Mouse (Mus musculus) MEL (cell line): ENCODE measurements around the gene Stk25. TPM values are rescaled to one million over a fixed set of nuclear protein-coding genes. Genes with fewer than 3 reads are reported as not detected.
A peak's percentile ranks its signal among the peaks of the same experiment; 100 is the strongest.

ENCODE experiments used
- DNase-seq: peaks from one replicate; pipeline ENCODE4 v3.0.0; 2011; ENCODE audit warnings: low read depth, low spot score
- H3K27ac ChIP-seq: 2 replicates; pipeline ENCODE4 v1.5.1; 2012; ENCODE audit warnings: low read depth, mild to moderate bottlenecking, control low read depth, low read length, moderate library complexity; ENCODE audit not compliant: control insufficient read depth
- H3K27me3 ChIP-seq, 2 experiments: fragments of 150-350 bp in 1 of 2; sonication (generic) in 1 of 2; 2 replicates each; pipeline ENCODE4 v1.6.1; 2012; ENCODE audit warnings: low read length in 2 of 2, mild to moderate bottlenecking in 2 of 2, improper control_type of control experiment in 1 of 2, moderate library complexity in 1 of 2; ENCODE audit not compliant: insufficient read depth in 2 of 2, control insufficient read depth in 1 of 2
- H3K36me3 ChIP-seq, 2 experiments: 2 replicates each; pipeline ENCODE4 v1.6.1; 2012 to 2014; ENCODE audit warnings: low read length in 2 of 2, improper control_type of control experiment in 1 of 2, inconsistent platforms in 1 of 2, mild to moderate bottlenecking in 1 of 2; ENCODE audit not compliant: insufficient read depth in 2 of 2, control insufficient read depth in 1 of 2
- H3K4me1 ChIP-seq, 2 experiments: fragments of 150-350 bp in 1 of 2; sonication (generic) in 1 of 2; 2 replicates each; pipeline ENCODE4 v1.6.1; 2012; ENCODE audit warnings: low read length in 2 of 2, improper control_type of control experiment in 1 of 2, mild to moderate bottlenecking in 1 of 2; ENCODE audit not compliant: insufficient read depth in 2 of 2, control insufficient read depth in 1 of 2
- H3K4me3 ChIP-seq, 2 experiments: fragments of 150-350 bp in 1 of 2; sonication (generic) in 1 of 2; 2 replicates each; pipeline ENCODE4 v1.5.1; 2012; ENCODE audit warnings: low read depth in 2 of 2, low read length in 2 of 2, mild to moderate bottlenecking in 2 of 2, moderate library complexity in 2 of 2, control low read depth in 1 of 2, improper control_type of control experiment in 1 of 2; ENCODE audit not compliant: control insufficient read depth in 1 of 2, insufficient read depth in 1 of 2
- H3K79me2 ChIP-seq: 2 replicates; pipeline ENCODE4 v1.6.1; 2012; ENCODE audit warnings: mild to moderate bottlenecking, low read length, moderate library complexity; ENCODE audit not compliant: control insufficient read depth, poor library complexity, insufficient read depth
- H3K9ac ChIP-seq: 2 replicates; pipeline ENCODE4 v1.6.1; 2012; ENCODE audit warnings: low read depth, mild to moderate bottlenecking, control low read depth, low read length, moderate library complexity; ENCODE audit not compliant: control insufficient read depth, poor library complexity, severe bottlenecking
- H3K9me3 ChIP-seq: fragments of 150-350 bp; sonication (generic); replicated peaks from 2 replicates; pipeline ENCODE4 v1.6.1; 2012; ENCODE audit warnings: mild to moderate bottlenecking, low read length, improper control_type of control experiment, moderate library complexity; ENCODE audit not compliant: insufficient read depth
- BHLHE40 ChIP-seq: IDR thresholded peaks from 2 replicates; pipeline ENCODE4 v1.6.1; 2012; ENCODE audit warnings: low read depth, mild to moderate bottlenecking, inconsistent platforms, low read length, improper control_type of control experiment, borderline replicate concordance
- CHD1 ChIP-seq: IDR thresholded peaks from 2 replicates; pipeline ENCODE4 v1.6.1; 2012; ENCODE audit warnings: low read depth, mild to moderate bottlenecking, inconsistent platforms, low read length, improper control_type of control experiment
- CTCF ChIP-seq, 3 experiments: IDR thresholded peaks in 2 of 3; conservative IDR thresholded peaks in 1 of 3; 2 replicates each; pipeline ENCODE4 v1.5.1; 2011 to 2012; ENCODE audit warnings: low read length in 3 of 3, low read depth in 2 of 3, mild to moderate bottlenecking in 2 of 3, improper control_type of control experiment in 1 of 3, inconsistent platforms in 1 of 3, mixed read lengths in 1 of 3, moderate library complexity in 1 of 3; ENCODE audit not compliant: control insufficient read depth in 1 of 3, insufficient read depth in 1 of 3, poor library complexity in 1 of 3, severe bottlenecking in 1 of 3
- E2F4 ChIP-seq: IDR thresholded peaks from 2 replicates; pipeline ENCODE4 v1.6.1; 2011; ENCODE audit warnings: low read depth, low read length, improper control_type of control experiment, borderline replicate concordance
- ELF1 ChIP-seq: IDR thresholded peaks from 2 replicates; pipeline ENCODE4 v1.6.1; 2014; ENCODE audit warnings: low read depth, mild to moderate bottlenecking, inconsistent platforms, low read length, improper control_type of control experiment, moderate library complexity
- EP300 ChIP-seq, 2 experiments: IDR thresholded peaks; 2 replicates each; pipeline ENCODE4 v1.6.1; 2011; ENCODE audit warnings: improper control_type of control experiment in 2 of 2, low read length in 2 of 2, low read depth in 1 of 2, mild to moderate bottlenecking in 1 of 2
- GABPA ChIP-seq: IDR thresholded peaks from 2 replicates; pipeline ENCODE4 v1.6.1; 2012; ENCODE audit warnings: low read depth, mild to moderate bottlenecking, inconsistent platforms, low read length, improper control_type of control experiment, moderate library complexity
- GATA1 ChIP-seq: IDR thresholded peaks from 2 replicates; pipeline ENCODE4 v1.6.1; 2011; ENCODE audit warnings: low read depth, low read length, improper control_type of control experiment
- HCFC1 ChIP-seq: IDR thresholded peaks from 2 replicates; pipeline ENCODE4 v1.6.1; 2012; ENCODE audit warnings: low read depth, mild to moderate bottlenecking, inconsistent platforms, low read length, improper control_type of control experiment, moderate library complexity
- JUND ChIP-seq: IDR thresholded peaks from 2 replicates; pipeline ENCODE4 v1.6.1; 2011; ENCODE audit warnings: low read depth, mild to moderate bottlenecking, improper control_type of control experiment, low read length
- MEF2A ChIP-seq: IDR thresholded peaks from 2 replicates; pipeline ENCODE4 v1.6.1; 2014; ENCODE audit warnings: low read depth, mild to moderate bottlenecking, inconsistent platforms, low read length, improper control_type of control experiment; ENCODE audit not compliant: poor library complexity, insufficient replicate concordance, severe bottlenecking; ENCODE audit errors: extremely low read depth
- MXI1 ChIP-seq: IDR thresholded peaks from 2 replicates; pipeline ENCODE4 v1.6.1; 2011; ENCODE audit warnings: mild to moderate bottlenecking, low read depth, low read length, improper control_type of control experiment
- MYB ChIP-seq: IDR thresholded peaks from 2 replicates; pipeline ENCODE4 v1.6.1; 2011; ENCODE audit warnings: mild to moderate bottlenecking, low read depth, low read length, improper control_type of control experiment
- MYC ChIP-seq: IDR thresholded peaks from 2 replicates; pipeline ENCODE4 v1.6.1; 2011; ENCODE audit warnings: low read depth, mild to moderate bottlenecking, low read length, improper control_type of control experiment, moderate library complexity
- POLR2A ChIP-seq, 2 experiments: IDR thresholded peaks; 2 replicates each; pipeline ENCODE4 v1.6.1; 2011 to 2012; ENCODE audit warnings: low read length in 2 of 2, mild to moderate bottlenecking in 2 of 2, control low read depth in 1 of 2, improper control_type of control experiment in 1 of 2, low read depth in 1 of 2, moderate library complexity in 1 of 2; ENCODE audit not compliant: control insufficient read depth in 1 of 2, insufficient read depth in 1 of 2, poor library complexity in 1 of 2
- POLR2AphosphoS5 ChIP-seq: IDR thresholded peaks from 2 replicates; pipeline ENCODE4 v1.6.1; 2012; ENCODE audit warnings: low read depth, borderline replicate concordance, mild to moderate bottlenecking, inconsistent platforms, low read length, moderate library complexity, mixed read lengths
- RAD21 ChIP-seq: IDR thresholded peaks from 2 replicates; pipeline ENCODE4 v1.6.1; 2011; ENCODE audit warnings: mild to moderate bottlenecking, low read depth, low read length, improper control_type of control experiment
- RCOR1 ChIP-seq: IDR thresholded peaks from 2 replicates; pipeline ENCODE4 v1.6.1; 2012; ENCODE audit warnings: low read depth, mild to moderate bottlenecking, inconsistent platforms, low read length, improper control_type of control experiment
- SIN3A ChIP-seq: IDR thresholded peaks from 2 replicates; pipeline ENCODE4 v1.6.1; 2012; ENCODE audit warnings: low read length, improper control_type of control experiment, inconsistent platforms
- SMC3 ChIP-seq: IDR thresholded peaks from 2 replicates; pipeline ENCODE4 v1.6.1; 2011; ENCODE audit warnings: low read depth, low read length, improper control_type of control experiment
- TAL1 ChIP-seq: IDR thresholded peaks from 2 replicates; pipeline ENCODE4 v1.6.1; 2012; ENCODE audit warnings: mild to moderate bottlenecking, inconsistent platforms, low read length, moderate library complexity, mixed read lengths
- TBP ChIP-seq: IDR thresholded peaks from 2 replicates; pipeline ENCODE4 v1.8.0; 2011; ENCODE audit warnings: low read depth, low read length, improper control_type of control experiment
- TCF12 ChIP-seq: IDR thresholded peaks from 2 replicates; pipeline ENCODE4 v1.6.1; 2014; ENCODE audit warnings: low read depth, mild to moderate bottlenecking, inconsistent platforms, low read length, improper control_type of control experiment, moderate library complexity
- UBTF ChIP-seq: IDR thresholded peaks from 2 replicates; pipeline ENCODE4 v1.6.1; 2012; ENCODE audit warnings: low read depth, mild to moderate bottlenecking, inconsistent platforms, low read length, improper control_type of control experiment, moderate library complexity, borderline replicate concordance; ENCODE audit not compliant: insufficient read depth
- USF1 ChIP-seq: IDR thresholded peaks from 2 replicates; pipeline ENCODE4 v1.6.1; 2014; ENCODE audit warnings: low read depth, mild to moderate bottlenecking, inconsistent platforms, low read length, improper control_type of control experiment, moderate library complexity
- ZC3H11A ChIP-seq: IDR thresholded peaks from 2 replicates; pipeline ENCODE4 v1.6.1; 2012; ENCODE audit warnings: low read depth, mild to moderate bottlenecking, inconsistent platforms, low read length, improper control_type of control experiment
- ZNF384 ChIP-seq: IDR thresholded peaks from 2 replicates; pipeline ENCODE4 v1.6.1; 2012; ENCODE audit warnings: low read depth, mild to moderate bottlenecking, inconsistent platforms, low read length, improper control_type of control experiment
- polyA plus RNA-seq, 2 experiments: library from polyadenylated mRNA; stranded (reverse) in 1 of 2; unstranded in 1 of 2; fragments of >175 nt in 1 of 2; fragments of >200 nt in 1 of 2; gene quantifications; 2 replicates each; pipeline versions ENCODE4 v1.2.1 to v1.2.4; 2012; ENCODE audit warnings: low replicate concordance in 2 of 2, low read depth in 1 of 2; ENCODE audit not compliant: insufficient read length in 2 of 2, insufficient read depth in 1 of 2, missing spikeins in 1 of 2
- total RNA-seq: library from RNA; depleted of rRNA; stranded (reverse); fragments of 300-350 nt; gene quantifications from 2 replicates; pipeline ENCODE4 v1.2.3, GENCODE M21; 2012

Stk25 gene
- total and polyA plus RNA-seq, 3 experiments = 66.1 to 128 TPM; not detected in 1

GRCm38 (mm10) chr1:93654798-93655197, 3.7 kb downstream of the Stk25 start:
- TF ChIP-seq BHLHE40 (no peak), CHD1 (no peak), MEF2A (no peak), MYB (no peak), TCF12 (no peak), E2F4 (no peak), POLR2A (IDR thresholded peaks at IDR 0.05; ENCODE audit: control insufficient read depth in 1 of 2, insufficient read depth in 1 of 2, low read depth in 1 of 2, low read length in 2 of 2, poor library complexity in 1 of 2) (no peak), EP300 (IDR thresholded peaks at IDR 0.05; ENCODE audit: low read depth in 1 of 2, low read length in 2 of 2) (no peak), CTCF (IDR thresholded peaks at IDR 0.05 in 2 of 3, conservative IDR thresholded peaks at IDR 0.05 in 1 of 3; ENCODE audit: control insufficient read depth in 1 of 3, insufficient read depth in 1 of 3, low read depth in 2 of 3, low read length in 3 of 3, poor library complexity in 1 of 3, severe bottlenecking in 1 of 3) (no peak), TBP (no peak), ZC3H11A (no peak), HCFC1 (no peak), UBTF (no peak), TAL1 (no peak), USF1 (no peak), MXI1 (no peak), RCOR1 (no peak), GABPA (no peak), SMC3 (no peak), JUND (no peak)
- Histone ChIP-seq H3K4me1 (peaks cover 16 to 17% of the 10 kb centered on the region in 2 experiments), H3K9ac (no peak overlapping the region), H3K27me3 (no peaks in the 10 kb centered on the region), H3K27ac (no peak overlapping the region), H3K36me3 (peaks cover 0 to 20% of the 10 kb centered on the region in 2 experiments; a peak in 2 of 4 replicates), H3K79me2 (no peaks in the 10 kb centered on the region), H3K4me3 (no peak overlapping the region), H3K9me3 (no peaks in the 10 kb centered on the region)
- no peak for DNase-seq

DNA sequence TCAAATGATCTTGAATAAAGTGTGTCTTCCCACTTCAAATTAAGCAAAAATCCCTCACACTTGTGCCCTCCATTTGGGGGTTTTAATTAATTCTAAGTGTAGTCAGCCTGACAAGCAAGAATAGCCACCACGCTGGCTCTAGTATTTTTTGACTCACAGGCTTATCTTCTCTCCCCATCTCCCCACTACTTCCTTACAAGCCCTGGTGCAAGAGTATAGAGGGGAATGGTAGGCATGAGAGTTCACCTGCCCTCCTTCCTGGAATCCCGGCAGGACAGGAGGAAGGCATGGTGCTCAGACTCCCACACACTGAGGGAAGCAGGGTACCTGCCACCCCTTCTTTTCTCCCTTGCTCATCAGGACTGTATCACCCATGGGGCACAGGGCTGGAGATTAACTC, 4.2 kb downstream of the Stk25 start:
- peaks cover 0 to 20% of the 10 kb centered on the region in 2 experiments; a peak in 2 of 4 replicates for H3K36me3 ChIP-seq
- TF ChIP-seq ZNF384 (peak; percentile 39), SIN3A (peak; percentile 32; the same call in 1 of the 2 replicates), POLR2A (IDR thresholded peaks at IDR 0.05; ENCODE audit: control insufficient read depth in 1 of 2, insufficient read depth in 1 of 2, low read depth in 1 of 2, low read length in 2 of 2, poor library complexity in 1 of 2) (no peak), RAD21 (no peak), GATA1 (peak; percentile 97), MXI1 (peak; percentile 46; the same call in 1 of the 2 replicates), TCF12 (0 out of 2 replicates have a peak, but pooled peaks have one; percentile 7), POLR2AphosphoS5 (no peak), USF1 (no peak), ZC3H11A (no peak), TAL1 (no peak), RCOR1 (peak; percentile 44; the same call in 1 of the 2 replicates), BHLHE40 (no peak), MYC (no peak), ELF1 (peak; percentile 57), EP300 (IDR thresholded peaks at IDR 0.05; ENCODE audit: low read depth in 1 of 2, low read length in 2 of 2) (peak in 1 of 2 experiments; percentile 65; a peak in 2 of 4 replicates)
- no peak overlapping the region for H3K27ac ChIP-seq
- no peaks in the 10 kb centered on the region for H3K27me3 ChIP-seq
- peak; percentile 75 for DNase-seq
- H3K4me3 ChIP-seq = peak overlapping the region; percentile 3 to 27; a peak in 2 of 4 replicates
- H3K9me3 ChIP-seq = no peaks in the 10 kb centered on the region
- H3K79me2 ChIP-seq = no peaks in the 10 kb centered on the region
- H3K9ac ChIP-seq = peak overlapping the region; percentile 0
- peaks cover 19 to 22% of the 10 kb centered on the region in 2 experiments for H3K4me1 ChIP-seq
